Mouse (Mus musculus) stomach, postnatal 0 days (tissue): ENCODE results near the gene St8sia4. TPM values are rescaled to one million over a fixed set of nuclear protein-coding genes. Genes with fewer than 3 reads are reported as not detected.
"Not testable (repeated sequence)": the region's sequence is repeated elsewhere in the genome, so short reads cannot be mapped to it uniquely, and the experiment has no call there.

ENCODE experiments used
- ATAC-seq: fragments of 200-750 bp; cut with Nextera tagmentation; 2 replicates; pipeline ENCODE4 v1.8.0; 2017; ENCODE audit not compliant: low FRiP score, low TSS enrichment
- DNase-seq: peaks from one replicate; pipeline ENCODE4 v3.0.0-alpha.2; 2016; ENCODE audit warnings: low spot score
- H3K27ac ChIP-seq: fragments of 300-500 bp; sonication (generic); replicated peaks from 2 replicates; pipeline ENCODE4 v1.5.1; 2014; ENCODE audit warnings: mild to moderate bottlenecking, control low read depth
- H3K27me3 ChIP-seq: fragments of 300-500 bp; sonication (generic); 2 replicates; pipeline ENCODE4 v1.6.1; 2014; ENCODE audit warnings: low read length; ENCODE audit not compliant: control insufficient read depth, insufficient read depth
- H3K36me3 ChIP-seq: fragments of 300-500 bp; sonication (generic); 2 replicates; pipeline ENCODE4 v1.6.1; 2014; ENCODE audit warnings: low read length, mixed read lengths; ENCODE audit not compliant: control insufficient read depth, insufficient read depth
- H3K4me1 ChIP-seq: fragments of 300-500 bp; sonication (generic); replicated peaks from 2 replicates; pipeline ENCODE4 v1.6.1; 2014; ENCODE audit warnings: antibody characterized with exemption; ENCODE audit not compliant: control insufficient read depth, insufficient read depth
- H3K4me2 ChIP-seq: fragments of 300-500 bp; sonication (generic); replicated peaks from 2 replicates; pipeline ENCODE4 v1.6.1; 2014; ENCODE audit warnings: low read depth, mild to moderate bottlenecking, control low read depth, moderate library complexity
- H3K4me3 ChIP-seq: fragments of 300-500 bp; sonication (generic); 2 replicates; pipeline ENCODE4 v1.5.1; 2014; ENCODE audit warnings: low read depth, low read length, control low read depth
- H3K9ac ChIP-seq: fragments of 300-500 bp; sonication (generic); 2 replicates; pipeline ENCODE4 v1.6.1; 2014; ENCODE audit warnings: mild to moderate bottlenecking, low read length, control low read depth, mixed read lengths
- H3K9me3 ChIP-seq: fragments of 300-500 bp; sonication (generic); 2 replicates; pipeline ENCODE4 v1.6.1; 2016; ENCODE audit warnings: low read length; ENCODE audit not compliant: control insufficient read depth
- CTCF ChIP-seq: IDR thresholded peaks from 2 replicates; pipeline ENCODE4 v1.5.1; 2016; ENCODE audit warnings: antibody characterized with exemption, low read depth, mild to moderate bottlenecking, moderate library complexity
- EP300 ChIP-seq: optimal IDR thresholded peaks from 2 replicates; pipeline ENCODE3; 2016; ENCODE audit warnings: antibody characterized with exemption
- WGBS: fragments of 180-500 bp; shearing (Covaris S2); extraction: QIAGEN DNeasy Blood & Tissue Kit; methylation state at CpG from one replicate; pipeline ENCODE4 v1.1.7; 2014; 5-methylcytosine and 5-hydroxymethylcytosine counted together
- polyA plus RNA-seq: library from polyadenylated mRNA; unstranded; fragments of >200 nt; fragmentation: Nextera tagmentation; extraction: Ambion mirVana; gene quantifications from 2 replicates; pipeline ENCODE4 v1.2.1, GENCODE M21; 2015

St8sia4 gene
- polyA plus RNA-seq, 1 experiment from 2014 or later = 1.7 TPM

- TF ChIP-seq CTCF (no peak), EP300 (no peak)
- ATAC-seq (no peak), DNase-seq (no peak)
- no peaks in the 10 kb centered on the region for H3K36me3 ChIP-seq
- no peaks in the 10 kb centered on the region for H3K9me3 ChIP-seq
- 81% methylated on average over 1 of the region's 1 CpGs for WGBS
- no peak overlapping the region for H3K9ac ChIP-seq
- no peaks in the 10 kb centered on the region for H3K27me3 ChIP-seq
- H3K4me1 ChIP-seq = no peaks in the 10 kb centered on the region
- no peak overlapping the region for H3K27ac ChIP-seq
- H3K4me2 ChIP-seq = no peak overlapping the region
- no peak overlapping the region for H3K4me3 ChIP-seq
These were observed 96.3 kb downstream of the St8sia4 start for GRCm38 (mm10) chr1:95571106-95571505.

GRCm38 (mm10) chr1:95554556-95554955 is 112.8 kb downstream of the St8sia4 start:
- H3K4me2 ChIP-seq, H3K4me1 ChIP-seq, H3K9ac ChIP-seq, H3K4me3 ChIP-seq, ATAC-seq, H3K27me3 ChIP-seq, H3K9me3 ChIP-seq, H3K36me3 ChIP-seq, DNase-seq, H3K27ac ChIP-seq: not testable (repeated sequence)

GRCm38 (mm10) chr1:95541460-95541859 is 125.9 kb downstream of the St8sia4 start:
- Histone ChIP-seq H3K27me3 (no peaks in the 10 kb centered on the region), H3K4me2 (no peak overlapping the region), H3K4me3 (no peak overlapping the region), H3K9me3 (no peaks in the 10 kb centered on the region), H3K27ac (no peak overlapping the region), H3K4me1 (no peaks in the 10 kb centered on the region), H3K9ac (no peak overlapping the region), H3K36me3 (no peaks in the 10 kb centered on the region)
- DNase-seq (no peak), ATAC-seq (no peak)
- WGBS = 61% methylated on average over 3 of the region's 3 CpGs
- TF ChIP-seq CTCF (no peak), EP300 (no peak)
